8 mouse cellular contexts compared by ENCODE assay signal in the genomic region with DNA sequence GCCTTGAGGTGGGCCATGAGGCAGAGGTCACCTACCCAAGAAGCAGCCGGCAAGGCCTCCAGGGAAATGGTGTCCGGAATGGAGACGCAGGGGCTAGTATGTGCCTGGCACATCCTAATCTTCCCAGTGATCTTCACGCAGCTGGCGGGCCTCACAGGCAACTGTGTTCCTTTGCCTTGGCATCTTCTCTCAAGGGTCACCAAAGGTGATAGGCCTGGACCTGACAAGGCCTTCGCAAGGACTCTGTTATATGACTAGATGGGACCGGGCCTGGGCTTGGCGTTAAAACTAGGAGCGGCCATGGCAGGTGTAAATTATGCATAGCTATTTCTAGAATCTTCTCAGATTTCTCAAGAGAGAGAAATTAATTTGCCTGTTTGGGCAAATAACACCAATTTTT.
A peak's percentile ranks its signal among the peaks of the same experiment; 100 is the strongest.
DNase-seq lines count a peak whose midpoint lies in the region; ATAC-seq lines count a peak whose summit lies in the region.

No protein-coding gene starts in this region.

- H3K4me3 ChIP-seq in heart, embryonic 15.5 days, result no peak overlapping the region
- peak overlapping the region; percentile 57; the same call in 1 of the 2 replicates for H3K4me3 ChIP-seq in embryonic facial prominence, embryonic 10.5 days
- H3K4me3 ChIP-seq in limb, embryonic 15.5 days, result peak overlapping the region; percentile 48; the same call in 1 of the 2 replicates

- ATAC-seq in heart, embryonic 15.5 days (replicated peaks; ENCODE audit: insufficient number of reproducible peaks, insufficient read depth, low FRiP score, low read depth), result no peak
- ATAC-seq in limb, embryonic 15.5 days (ENCODE audit: insufficient number of reproducible peaks, low FRiP score, low TSS enrichment, low read depth), result no peak
- ATAC-seq in inflammation-experienced regulatory T-cells, adult 6 months, result no peak

- H3K9me3 ChIP-seq in heart, embryonic 15.5 days (replicated peaks), result no peaks in the 10 kb centered on the region
- H3K9me3 ChIP-seq in embryonic facial prominence, embryonic 10.5 days, result no peaks in the 10 kb centered on the region
- H3K9me3 ChIP-seq in limb, embryonic 15.5 days, result no peaks in the 10 kb centered on the region

- no peaks in the 10 kb centered on the region for H3K36me3 ChIP-seq in heart, embryonic 15.5 days
- no peaks in the 10 kb centered on the region for H3K36me3 ChIP-seq in embryonic facial prominence, embryonic 10.5 days (replicated peaks)
- no peaks in the 10 kb centered on the region for H3K36me3 ChIP-seq in limb, embryonic 15.5 days

- H3K9ac ChIP-seq in heart, embryonic 15.5 days, result no peak overlapping the region
- H3K9ac ChIP-seq in limb, embryonic 15.5 days, result no peak overlapping the region

- H3K4me2 ChIP-seq in heart, embryonic 15.5 days, result peak overlapping the region; percentile 93
- peak overlapping the region; percentile 80; the same call in 1 of the 2 replicates for H3K4me2 ChIP-seq in limb, embryonic 15.5 days

- 76% methylated on average over 9 of the region's 9 CpGs for WGBS in heart, embryonic 15.5 days
- WGBS in embryonic facial prominence, embryonic 10.5 days, result 80% methylated on average over 9 of the region's 9 CpGs
- WGBS in limb, embryonic 15.5 days, result 78% methylated on average over 9 of the region's 9 CpGs

- intact Hi-C loops in heart, postnatal 14 days (cut with DNase I), result no loop called here

- no peak overlapping the region for H3K27ac ChIP-seq in heart, embryonic 15.5 days
- H3K27ac ChIP-seq in embryonic facial prominence, embryonic 10.5 days (replicated peaks), result no peak overlapping the region
- no peak overlapping the region for H3K27ac ChIP-seq in limb, embryonic 15.5 days

- peaks cover 26% of the 10 kb centered on the region for H3K27me3 ChIP-seq in heart, embryonic 15.5 days
- H3K27me3 ChIP-seq in embryonic facial prominence, embryonic 10.5 days (replicated peaks; ENCODE audit: low read depth, poor library complexity, severe bottlenecking), result peaks cover 33% of the 10 kb centered on the region
- peaks cover 15% of the 10 kb centered on the region for H3K27me3 ChIP-seq in limb, embryonic 15.5 days

- H3K4me1 ChIP-seq in heart, embryonic 15.5 days (replicated peaks), result peaks cover 22% of the 10 kb centered on the region
- H3K4me1 ChIP-seq in embryonic facial prominence, embryonic 10.5 days, result peaks cover 32% of the 10 kb centered on the region
- peaks cover 27% of the 10 kb centered on the region for H3K4me1 ChIP-seq in limb, embryonic 15.5 days

- no peak for DNase-seq in heart, postnatal 14 days
- no peak for DNase-seq in embryonic facial prominence, embryonic 10.5 days (ENCODE audit: low spot score)
- peak; percentile 54 for DNase-seq in gastrocnemius, postnatal 25 days
- no peak for DNase-seq in left cerebral cortex, adult 18-20 months (ENCODE audit: low spot score in 2 of 2)
- no peak for DNase-seq in layer of hippocampus, adult 11-12 months (ENCODE audit: low spot score)
